Mouse (Mus musculus): ENCODE data around the gene Cdh5. TPM values are rescaled to one million over a fixed set of nuclear protein-coding genes. Genes with fewer than 3 reads are reported as not detected.

Gene Cdh5
- polyA plus RNA-seq, 1 experiment from 2014 or later, result 19.7 TPM

GRCm38 (mm10) chr8:104108048-104108447 lies 6.6 kb downstream of the Cdh5 start:
- Histone ChIP-seq H3K9ac (replicated peaks; ENCODE audit: low read length) (no peak overlapping the region), H3K9me3 (replicated peaks; ENCODE audit: control insufficient read depth, low read length) (no peaks in the 10 kb centered on the region), H3K36me3 (replicated peaks; ENCODE audit: control insufficient read depth, insufficient read depth, low read depth, low read length) (no peaks in the 10 kb centered on the region), H3K4me2 (ENCODE audit: low read depth, low read length) (no peak overlapping the region), H3K27ac (replicated peaks; ENCODE audit: low read depth, low read length) (no peak overlapping the region), H3K4me3 (ENCODE audit: low read depth, low read length) (no peak overlapping the region), H3K4me1 (ENCODE audit: control insufficient read depth, insufficient read depth, low read length) (no peaks in the 10 kb centered on the region; the same call in 1 of the 2 replicates), H3K27me3 (ENCODE audit: control insufficient read depth, insufficient read depth, low read length) (no peaks in the 10 kb centered on the region)
- 62% methylated on average over 5 of the region's 5 CpGs for WGBS
- DNase-seq (ENCODE audit: low spot score) (no peak), ATAC-seq (replicated peaks; ENCODE audit: insufficient number of reproducible peaks, low FRiP score, low TSS enrichment, low read depth) (no peak)

DNA sequence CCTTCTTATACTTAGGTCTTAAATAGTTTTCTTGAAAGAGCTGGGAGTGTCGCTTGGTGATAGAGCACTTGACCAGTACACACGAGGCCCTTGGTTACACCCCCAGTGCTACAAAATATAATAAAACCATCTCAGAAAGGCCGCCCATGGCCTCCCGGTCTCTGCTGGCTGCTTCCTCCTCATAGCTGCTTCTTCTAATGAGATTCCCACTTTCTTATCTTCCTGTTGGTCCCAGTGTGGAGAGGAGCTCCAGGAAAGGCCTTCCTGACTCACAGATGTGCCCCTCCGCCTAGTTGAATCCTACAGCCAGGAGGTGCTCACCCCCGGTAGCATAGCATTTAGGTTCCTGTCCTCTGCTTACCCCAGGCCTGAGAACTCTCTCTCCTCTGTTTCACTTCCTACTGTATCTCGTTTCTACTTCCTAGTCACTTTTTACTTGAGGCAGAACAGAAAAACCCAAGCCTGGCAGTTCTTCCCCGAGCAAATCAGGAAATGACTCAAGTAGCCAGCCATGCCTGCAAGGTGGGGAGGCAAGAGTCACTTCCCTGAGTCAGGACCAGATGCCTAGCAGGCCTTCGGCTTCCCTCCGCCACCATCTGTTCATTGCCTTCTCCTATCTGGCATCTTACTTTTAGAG lies 9.2 kb downstream of the Cdh5 start:
- Histone ChIP-seq H3K36me3 (replicated peaks; ENCODE audit: control insufficient read depth, insufficient read depth, low read depth, low read length) (no peaks in the 10 kb centered on the region), H3K27ac (replicated peaks; ENCODE audit: low read depth, low read length) (no peak overlapping the region), H3K27me3 (ENCODE audit: control insufficient read depth, insufficient read depth, low read length) (no peaks in the 10 kb centered on the region), H3K4me2 (ENCODE audit: low read depth, low read length) (no peak overlapping the region), H3K4me3 (ENCODE audit: low read depth, low read length) (no peak overlapping the region), H3K9me3 (replicated peaks; ENCODE audit: control insufficient read depth, low read length) (no peaks in the 10 kb centered on the region), H3K9ac (replicated peaks; ENCODE audit: low read length) (no peak overlapping the region), H3K4me1 (ENCODE audit: control insufficient read depth, insufficient read depth, low read length) (no peaks in the 10 kb centered on the region; the same call in 1 of the 2 replicates)
- 86% methylated on average over 10 of the region's 10 CpGs for WGBS
- no peak for DNase-seq (ENCODE audit: low spot score)
- no peak for ATAC-seq (replicated peaks; ENCODE audit: insufficient number of reproducible peaks, low FRiP score, low TSS enrichment, low read depth)

DNA sequence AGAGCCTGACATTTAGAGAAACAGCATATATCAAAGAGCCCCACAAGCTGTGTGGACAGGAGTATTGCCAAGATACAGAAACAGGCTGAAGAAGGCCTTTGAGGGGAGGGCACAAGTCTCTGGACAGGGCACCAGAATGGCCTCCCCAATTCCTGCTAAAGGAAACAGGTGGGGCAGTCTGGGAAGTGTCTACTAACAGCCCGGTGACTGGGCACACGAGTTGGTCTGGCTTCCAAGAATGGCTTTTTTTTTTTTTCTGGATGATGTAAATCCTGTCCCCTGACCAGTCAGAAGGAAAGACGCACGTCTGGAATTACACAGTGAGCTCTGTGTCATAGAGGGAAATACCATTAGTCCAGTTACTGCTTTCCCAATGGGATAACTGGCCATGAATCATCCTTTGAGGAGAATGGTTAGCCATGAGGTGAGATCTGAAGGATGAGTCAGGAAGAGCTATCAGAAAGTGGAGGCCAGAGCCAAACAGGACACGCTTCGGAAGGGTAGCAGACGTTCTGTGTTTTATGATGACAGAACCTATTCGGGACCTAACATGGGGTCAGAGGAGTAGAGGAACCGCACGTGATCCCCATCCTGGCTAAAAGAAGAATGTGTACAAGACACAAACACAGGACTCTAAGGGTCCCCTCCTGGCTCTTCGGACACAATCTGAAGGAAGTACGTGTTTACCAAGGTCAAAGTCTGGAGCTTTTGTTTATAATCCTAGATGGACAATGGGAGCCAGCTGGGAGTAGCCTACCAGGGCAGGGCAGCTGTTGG lies 20.4 kb downstream of the Cdh5 start:
- Histone ChIP-seq H3K27ac (replicated peaks; ENCODE audit: low read depth, low read length) (no peak overlapping the region), H3K9me3 (replicated peaks; ENCODE audit: control insufficient read depth, low read length) (no peaks in the 10 kb centered on the region), H3K4me1 (ENCODE audit: control insufficient read depth, insufficient read depth, low read length) (no peaks in the 10 kb centered on the region), H3K27me3 (ENCODE audit: control insufficient read depth, insufficient read depth, low read length) (no peaks in the 10 kb centered on the region), H3K4me2 (ENCODE audit: low read depth, low read length) (no peak overlapping the region), H3K36me3 (replicated peaks; ENCODE audit: control insufficient read depth, insufficient read depth, low read depth, low read length) (no peaks in the 10 kb centered on the region), H3K9ac (replicated peaks; ENCODE audit: low read length) (no peak overlapping the region), H3K4me3 (ENCODE audit: low read depth, low read length) (no peak overlapping the region)
- ATAC-seq (replicated peaks; ENCODE audit: insufficient number of reproducible peaks, low FRiP score, low TSS enrichment, low read depth), result no peak
- DNase-seq (ENCODE audit: low spot score), result no peak
- 83% methylated on average over 12 of the region's 12 CpGs for WGBS

- Histone ChIP-seq H3K4me3 (ENCODE audit: low read depth, low read length) (no peak overlapping the region), H3K9me3 (replicated peaks; ENCODE audit: control insufficient read depth, low read length) (no peaks in the 10 kb centered on the region), H3K9ac (replicated peaks; ENCODE audit: low read length) (no peak overlapping the region), H3K27ac (replicated peaks; ENCODE audit: low read depth, low read length) (no peak overlapping the region), H3K4me1 (ENCODE audit: control insufficient read depth, insufficient read depth, low read length) (no peaks in the 10 kb centered on the region), H3K27me3 (ENCODE audit: control insufficient read depth, insufficient read depth, low read length) (no peaks in the 10 kb centered on the region), H3K36me3 (replicated peaks; ENCODE audit: control insufficient read depth, insufficient read depth, low read depth, low read length) (no peaks in the 10 kb centered on the region), H3K4me2 (ENCODE audit: low read depth, low read length) (no peak overlapping the region)
- DNase-seq (ENCODE audit: low spot score) (no peak), ATAC-seq (replicated peaks; ENCODE audit: insufficient number of reproducible peaks, low FRiP score, low TSS enrichment, low read depth) (no peak)
- WGBS, result 89% methylated on average over 2 of the region's 2 CpGs
These were observed 21.7 kb downstream of the Cdh5 start for GRCm38 (mm10) chr8:104123080-104123657.

GRCm38 (mm10) chr8:104124534-104124933 lies 23.1 kb downstream of the Cdh5 start:
- no peak overlapping the region for H3K9ac ChIP-seq (replicated peaks; ENCODE audit: low read length)
- H3K4me3 ChIP-seq (ENCODE audit: low read depth, low read length), result no peak overlapping the region
- H3K9me3 ChIP-seq (replicated peaks; ENCODE audit: control insufficient read depth, low read length), result no peaks in the 10 kb centered on the region
- DNase-seq (ENCODE audit: low spot score) (no peak), ATAC-seq (replicated peaks; ENCODE audit: insufficient number of reproducible peaks, low FRiP score, low TSS enrichment, low read depth) (no peak)
- no peaks in the 10 kb centered on the region for H3K36me3 ChIP-seq (replicated peaks; ENCODE audit: control insufficient read depth, insufficient read depth, low read depth, low read length)
- no peaks in the 10 kb centered on the region for H3K27me3 ChIP-seq (ENCODE audit: control insufficient read depth, insufficient read depth, low read length)
- 84% methylated on average over 5 of the region's 5 CpGs for WGBS
- H3K4me2 ChIP-seq (ENCODE audit: low read depth, low read length), result no peak overlapping the region
- no peak overlapping the region for H3K27ac ChIP-seq (replicated peaks; ENCODE audit: low read depth, low read length)
- no peaks in the 10 kb centered on the region for H3K4me1 ChIP-seq (ENCODE audit: control insufficient read depth, insufficient read depth, low read length)

DNA sequence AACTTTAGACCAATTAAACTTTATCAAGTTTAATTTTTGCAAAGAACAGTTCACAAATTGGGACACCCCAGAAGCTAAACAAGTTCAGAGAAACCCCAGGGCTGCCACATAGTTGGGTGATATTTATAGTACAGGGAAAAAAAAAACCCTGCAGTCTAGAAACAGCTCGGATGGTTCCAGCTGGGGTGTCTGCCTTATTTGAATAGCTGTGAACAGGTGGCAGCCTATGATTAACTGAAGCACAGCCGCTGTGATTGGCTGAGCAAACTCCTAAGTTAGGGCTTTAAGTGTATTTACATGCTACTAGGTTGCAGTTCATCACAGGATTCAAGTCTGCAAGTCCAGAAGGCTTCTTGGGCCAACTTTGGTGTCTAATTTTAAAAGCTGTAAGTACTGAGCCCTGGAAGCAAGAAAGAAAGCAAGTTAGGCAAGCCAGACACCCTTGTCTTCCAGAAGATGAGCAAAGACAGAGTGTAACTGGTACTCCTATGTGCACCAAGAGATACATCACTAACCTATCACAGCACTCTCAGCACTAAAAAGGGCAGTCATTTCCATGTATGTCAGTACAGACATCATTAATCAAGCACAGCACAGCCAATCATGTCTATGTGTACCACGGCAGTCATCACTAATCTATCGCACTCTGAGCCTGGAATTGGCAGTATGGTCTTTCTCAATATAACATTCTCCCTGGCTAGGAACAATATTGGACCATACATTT lies 25.9 kb downstream of the Cdh5 start:
- Histone ChIP-seq H3K4me3 (ENCODE audit: low read depth, low read length) (no peak overlapping the region), H3K27me3 (ENCODE audit: control insufficient read depth, insufficient read depth, low read length) (no peaks in the 10 kb centered on the region), H3K4me1 (ENCODE audit: control insufficient read depth, insufficient read depth, low read length) (no peaks in the 10 kb centered on the region), H3K9me3 (replicated peaks; ENCODE audit: control insufficient read depth, low read length) (no peaks in the 10 kb centered on the region), H3K36me3 (replicated peaks; ENCODE audit: control insufficient read depth, insufficient read depth, low read depth, low read length) (no peaks in the 10 kb centered on the region), H3K9ac (replicated peaks; ENCODE audit: low read length) (no peak overlapping the region), H3K4me2 (ENCODE audit: low read depth, low read length) (no peak overlapping the region), H3K27ac (replicated peaks; ENCODE audit: low read depth, low read length) (no peak overlapping the region)
- WGBS, result 74% methylated on average over 4 of the region's 4 CpGs
- no peak for DNase-seq (ENCODE audit: low spot score)
- no peak for ATAC-seq (replicated peaks; ENCODE audit: insufficient number of reproducible peaks, low FRiP score, low TSS enrichment, low read depth)

GRCm38 (mm10) chr8:104130916-104131315 lies 29.5 kb downstream of the Cdh5 start:
- H3K36me3 ChIP-seq (replicated peaks; ENCODE audit: control insufficient read depth, insufficient read depth, low read depth, low read length), result no peaks in the 10 kb centered on the region
- WGBS, result 93% methylated on average over 9 of the region's 9 CpGs

More at GRCm38 (mm10) chr8:104130916-104131315, 29.5 kb downstream of the Cdh5 start:
- H3K4me2 ChIP-seq (ENCODE audit: low read depth, low read length), result no peak overlapping the region
- DNase-seq (ENCODE audit: low spot score) (no peak), ATAC-seq (replicated peaks; ENCODE audit: insufficient number of reproducible peaks, low FRiP score, low TSS enrichment, low read depth) (no peak)
- no peak overlapping the region for H3K9ac ChIP-seq (replicated peaks; ENCODE audit: low read length)
- no peaks in the 10 kb centered on the region for H3K4me1 ChIP-seq (ENCODE audit: control insufficient read depth, insufficient read depth, low read length)
- no peaks in the 10 kb centered on the region for H3K27me3 ChIP-seq (ENCODE audit: control insufficient read depth, insufficient read depth, low read length)
- no peak overlapping the region for H3K27ac ChIP-seq (replicated peaks; ENCODE audit: low read depth, low read length)
- no peak overlapping the region for H3K4me3 ChIP-seq (ENCODE audit: low read depth, low read length)
- no peaks in the 10 kb centered on the region for H3K9me3 ChIP-seq (replicated peaks; ENCODE audit: control insufficient read depth, low read length)
